Mouse (Mus musculus) mouse embryonic stem cell (cell line): ENCODE results near the gene Olfr1475.
"Not testable (repeated sequence)": the region's sequence is repeated elsewhere in the genome, so short reads cannot be mapped to it uniquely, and the experiment has no call there.

Experiments
- in situ Hi-C, 2 experiments: fragments of 300-500 bp; cut with MboI; formaldehyde crosslinking; loops; 1 replicate in 1 of 2; 3 replicates in 1 of 2; pipeline ENCODE4 v1.14.3; 2019 to 2020; ENCODE audit warnings: low sequenced_read_pairs in 2 of 2, low pct_unique_long_range_greater_than_20kb in 1 of 2, mixed read lengths in 1 of 2; ENCODE audit not compliant: unreplicated experiment in 1 of 2

Olfr1475 gene

GRCm38 (mm10) chr19:13480096-13480495, at the start of gene Olfr1475:
TSS of gene Olfr1475 (minus strand) at chr19:13480196.
- in situ Hi-C loops, result no loop called here

GRCm38 (mm10) chr19:13527613-13528012, 47.6 kb upstream of the Olfr1475 start, which contains the start of gene Olfr1480:
TSS of gene Olfr1480 (plus strand) at chr19:13527913.
- in situ Hi-C loops, result no loop called here

- in situ Hi-C loops, result no loop called here
Measured at GRCm38 (mm10) chr19:13500246-13500645, 20.2 kb upstream of the Olfr1475 start, which contains the start of gene Olfr1477. TSS of gene Olfr1477 (plus strand) at chr19:13500546.

GRCm38 (mm10) chr19:13469265-13469664, 10.7 kb downstream of the Olfr1475 start, which contains the start of gene Olfr1474:
TSS of gene Olfr1474 (plus strand) at chr19:13469565.
- in situ Hi-C loops, result not testable (repeated sequence)

GRCm38 (mm10) chr19:13455986-13456385, 24.0 kb downstream of the Olfr1475 start, which contains the start of gene Olfr1472:
TSS of gene Olfr1472 (minus strand) at chr19:13456086.
- in situ Hi-C loops, result no loop called here

GRCm38 (mm10) chr19:13443109-13443508, 36.9 kb downstream of the Olfr1475 start, which contains the start of gene Olfr1471:
TSS of gene Olfr1471 (plus strand) at chr19:13443409.
- in situ Hi-C loops, result not testable (repeated sequence)
